Mouse (Mus musculus) erythroblast, embryonic 14.5 days (primary cell): ENCODE measurements around the gene Zbtb21.

Experiments used
- GATA1 ChIP-seq: IDR thresholded peaks from 2 replicates; pipeline ENCODE4 v1.6.1; 2012; ENCODE audit warnings: low read length, inconsistent platforms, mixed read lengths
- TAL1 ChIP-seq: IDR thresholded peaks from 3 replicates; pipeline ENCODE4 v1.6.1; 2012; ENCODE audit warnings: low read length, inconsistent platforms, mixed read lengths

GRCm38 (mm10) chr16:97926381-97926780 is 36.0 kb downstream of the Zbtb21 start:
- TF ChIP-seq TAL1: no peak
- TF ChIP-seq GATA1: no peak
